Mouse (Mus musculus) adrenal gland, postnatal 10 days (tissue): ENCODE data around the gene Carmil3. TPM values are rescaled to one million over a fixed set of nuclear protein-coding genes. Genes with fewer than 3 reads are reported as not detected.

Source experiments
- DNase-seq: peaks from one replicate; pipeline ENCODE4 v3.0.0; 2021; ENCODE audit warnings: mixed read lengths
- long read RNA-seq, 2 experiments: library from polyadenylated mRNA; stranded (forward); transcript quantifications; one replicate each; pipeline ENCODE4 v2.0.0; 2021
- total RNA-seq, 2 experiments: library from RNA; stranded (reverse); gene quantifications; 2 replicates each; pipeline ENCODE4 v1.2.3; 2021

The Carmil3 gene
- total RNA-seq, result 1 to 10 TPM; 5.3 to 8.5 TPM
- long read RNA-seq, experiment 1, partial matches to known transcripts, result 1 of 2 reads
- long read RNA-seq, experiment 1, other reads (novel, unspliced or antisense), result 1 of 2 reads
- long read RNA-seq, experiment 2, partial matches to known transcripts, result 0 of 2 reads
- long read RNA-seq, experiment 2, other reads (novel, unspliced or antisense), result 2 of 2 reads

DNA sequence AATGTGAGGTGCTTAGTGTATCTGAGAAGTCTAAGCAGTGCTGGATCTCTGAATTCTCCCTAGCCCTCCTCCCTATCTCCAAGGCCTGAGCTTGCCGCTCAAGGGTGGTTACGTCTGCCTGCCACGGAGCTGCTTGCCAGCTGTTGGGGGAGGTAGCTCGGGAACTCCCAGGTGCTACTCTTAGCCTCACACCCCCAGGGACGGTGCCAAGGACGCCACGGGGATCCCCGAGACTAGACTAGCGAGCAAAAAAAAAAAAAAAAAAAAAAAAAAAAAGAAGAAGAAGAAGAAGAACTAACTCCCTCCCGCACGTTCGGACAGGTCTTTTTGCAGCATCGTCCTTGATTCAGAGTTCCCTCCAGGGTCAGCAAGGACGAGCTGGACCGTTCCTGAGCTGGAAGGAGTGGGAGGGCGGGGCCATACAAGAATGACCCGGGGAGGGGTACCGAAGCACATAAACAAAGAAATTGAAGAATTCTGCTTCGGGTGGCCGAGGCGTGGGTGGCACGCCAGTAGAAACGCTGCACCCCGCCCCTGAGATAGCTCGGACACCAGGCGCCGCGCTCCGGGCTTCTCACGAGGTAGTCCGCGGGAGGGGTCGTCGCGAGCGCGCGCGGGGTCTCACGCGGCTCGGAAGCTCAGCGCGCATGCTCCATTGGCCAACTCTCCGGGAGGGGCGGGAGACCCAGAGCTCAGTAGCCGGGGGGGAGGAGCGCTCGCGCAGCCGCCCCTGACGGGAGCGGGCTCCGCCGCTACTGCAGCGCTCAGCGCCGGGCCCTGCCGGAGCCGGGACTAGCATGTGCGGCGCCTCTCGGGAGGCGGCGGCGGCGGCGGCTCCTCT, at the start of gene Carmil3:
Gene Carmil3, plus strand, starts transcription at position 291 of the 841 bp plus-strand sequence.
- DNase-seq, result peak; percentile 78

GRCm38 (mm10) chr14:55457693-55458092, 32.8 kb upstream of the Carmil3 start:
- no peak for DNase-seq

DNA sequence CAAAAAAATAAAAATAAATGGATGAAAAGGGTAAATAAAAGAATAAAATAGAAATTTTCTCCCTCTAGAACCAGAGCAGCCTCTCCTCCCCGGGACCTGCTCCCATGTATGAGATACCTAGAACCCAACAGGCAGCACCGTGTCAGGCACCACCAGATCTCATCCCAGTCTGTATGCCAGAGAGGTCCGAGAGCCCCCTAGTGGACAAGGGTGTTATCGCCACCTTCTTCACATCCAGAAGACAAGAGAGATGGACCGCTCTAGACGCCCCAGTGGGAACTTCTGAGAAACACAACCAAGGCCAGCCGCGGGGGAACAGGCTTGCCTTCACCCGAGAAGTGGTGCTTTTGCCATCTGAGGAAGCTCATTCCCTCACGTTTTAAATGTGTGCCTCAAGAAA, 32.2 kb upstream of the Carmil3 start:
- peak; percentile 79 for DNase-seq

DNA sequence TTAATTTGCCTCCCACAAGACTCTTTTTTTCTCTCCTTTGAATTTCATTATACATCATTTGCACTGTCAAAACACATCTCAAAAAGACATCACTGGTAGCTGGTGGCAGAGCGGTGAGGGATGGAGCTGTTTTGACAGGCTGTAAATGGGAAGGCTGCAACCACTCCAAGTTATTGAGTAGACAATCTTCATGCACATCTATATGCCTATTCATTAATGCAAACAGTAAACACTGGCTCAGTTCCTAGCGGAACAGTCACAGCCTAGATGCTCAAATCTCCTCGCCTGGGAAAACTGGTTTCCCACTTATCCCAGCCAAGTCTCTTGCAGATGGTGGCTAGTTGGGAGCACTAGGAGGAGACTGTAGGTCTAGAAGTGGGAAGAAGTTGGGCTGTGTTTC, 31.7 kb upstream of the Carmil3 start:
- no peak for DNase-seq

- DNase-seq, result no peak
Observed at GRCm38 (mm10) chr14:55459796-55460195, 30.7 kb upstream of the Carmil3 start.

- no peak for DNase-seq
Observed at GRCm38 (mm10) chr14:55460297-55460696, 30.2 kb upstream of the Carmil3 start.

GRCm38 (mm10) chr14:55461757-55462156, 28.7 kb upstream of the Carmil3 start:
- no peak for DNase-seq

DNA sequence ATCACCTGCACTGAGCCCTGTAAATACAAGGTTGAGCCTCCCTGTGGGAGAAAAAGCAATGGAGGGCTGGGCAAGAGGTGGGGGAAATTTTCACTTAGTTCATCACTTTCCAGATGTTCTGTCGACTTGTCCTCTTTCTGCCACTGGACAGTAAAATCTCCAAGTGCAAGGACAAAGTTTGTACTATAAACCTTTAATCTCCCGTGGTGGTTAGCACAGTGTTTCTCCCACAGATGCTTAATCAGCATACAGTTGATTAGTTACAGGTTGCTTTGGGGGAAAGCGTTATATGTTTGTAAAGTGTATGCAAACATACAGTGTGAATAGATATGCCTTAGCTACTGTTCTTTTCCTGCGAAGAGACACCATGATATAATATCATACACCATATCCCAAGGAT, 24.0 kb upstream of the Carmil3 start:
- DNase-seq, result no peak

DNA sequence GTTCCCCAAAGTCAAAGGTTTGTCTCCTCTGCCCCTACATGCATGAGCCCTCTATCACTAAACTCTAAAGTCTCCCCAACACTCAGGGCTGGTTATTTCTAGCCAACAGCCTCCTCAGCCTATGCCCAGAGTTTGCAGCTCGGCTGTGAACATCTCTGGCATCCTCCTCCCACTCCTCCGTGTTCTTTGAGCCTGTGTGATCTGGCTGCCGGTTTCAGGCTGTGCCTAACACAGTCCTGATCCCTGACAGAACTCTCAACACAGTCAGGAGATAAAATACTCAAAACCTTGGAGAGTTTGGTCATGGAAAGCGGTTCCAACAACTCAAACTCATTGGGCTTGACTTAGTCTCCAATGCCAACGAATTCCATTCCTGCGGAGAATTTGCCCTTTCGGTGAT, 23.3 kb upstream of the Carmil3 start:
- DNase-seq, result no peak

DNA sequence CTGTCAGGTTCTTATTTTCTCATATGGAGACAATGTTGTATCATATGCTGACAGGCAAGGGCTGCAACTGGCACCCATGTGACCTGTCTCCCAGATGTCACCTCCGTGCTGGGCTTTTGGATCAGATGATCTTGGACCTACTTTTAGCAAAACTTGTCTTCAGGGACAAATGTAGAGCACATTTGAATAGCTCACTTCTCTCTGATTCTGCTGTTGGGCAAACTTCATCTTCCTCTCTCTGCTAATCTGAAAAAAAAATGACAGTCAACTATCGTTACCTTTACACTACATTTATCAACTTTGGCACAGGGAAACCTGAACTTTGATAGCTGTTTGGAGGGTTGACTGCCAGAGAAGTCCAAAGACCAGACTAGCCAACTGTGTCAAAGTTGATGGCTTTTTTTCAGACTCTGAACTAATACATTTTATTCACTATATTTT, 22.1 kb upstream of the Carmil3 start:
- peak; percentile 36 for DNase-seq

DNA sequence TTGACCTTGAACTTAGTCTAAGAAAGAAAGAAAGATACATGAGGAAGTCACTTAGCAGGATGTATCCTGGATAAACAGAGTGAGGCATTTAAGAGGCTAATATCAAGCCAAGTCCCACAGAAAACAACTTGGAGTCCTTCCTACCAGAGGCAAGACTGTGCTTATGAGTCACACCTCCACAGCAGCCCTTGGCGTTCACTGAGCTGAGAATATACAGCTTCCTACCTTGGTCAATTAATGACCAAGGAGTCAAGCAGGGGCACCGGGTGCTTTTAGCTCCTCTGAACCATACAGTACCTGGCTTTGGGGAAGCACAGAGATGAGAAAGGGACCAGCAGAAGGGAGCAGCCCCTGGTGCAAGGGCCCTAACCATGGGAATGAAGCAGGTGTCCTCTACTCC, 21.4 kb upstream of the Carmil3 start:
- peak; percentile 32 for DNase-seq

- DNase-seq, result no peak
Observed at GRCm38 (mm10) chr14:55469821-55470220, 20.6 kb upstream of the Carmil3 start.

- peak; percentile 33 for DNase-seq
Observed at GRCm38 (mm10) chr14:55470806-55471205, 19.6 kb upstream of the Carmil3 start.

DNA sequence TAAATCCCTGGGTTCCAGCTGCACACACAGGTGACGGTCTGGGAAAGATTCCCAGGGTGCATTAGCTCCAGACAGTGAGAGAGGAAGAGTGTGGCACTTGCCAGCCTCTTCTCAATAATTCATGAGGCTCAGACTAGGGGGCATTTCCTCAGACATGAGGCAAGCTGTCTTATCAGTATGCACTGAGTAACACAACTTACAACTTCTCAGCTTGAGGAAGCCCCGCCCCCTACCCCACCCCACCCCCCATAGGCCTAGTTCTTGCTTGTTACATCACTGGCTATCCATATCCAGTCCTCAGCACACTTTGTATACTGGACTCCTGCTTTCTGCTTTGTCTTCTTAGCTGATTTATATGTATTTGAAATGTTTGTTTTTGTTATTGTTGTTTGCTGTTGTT, 14.8 kb upstream of the Carmil3 start:
- DNase-seq, result no peak

- DNase-seq, result no peak
Observed at GRCm38 (mm10) chr14:55477421-55477820, 13.0 kb upstream of the Carmil3 start.

GRCm38 (mm10) chr14:55477829-55478228, 12.6 kb upstream of the Carmil3 start:
- DNase-seq, result no peak

- DNase-seq, result peak; percentile 88
Observed at GRCm38 (mm10) chr14:55478651-55479599, 11.5 kb upstream of the Carmil3 start, which contains the start of gene Dhrs4. Dhrs4 (plus strand) TSS chr14:55478758.

- DNase-seq, result no peak
Observed at GRCm38 (mm10) chr14:55479629-55480028, 10.8 kb upstream of the Carmil3 start.

GRCm38 (mm10) chr14:55484430-55485085, 5.9 kb upstream of the Carmil3 start:
- DNase-seq, result no peak

DNA sequence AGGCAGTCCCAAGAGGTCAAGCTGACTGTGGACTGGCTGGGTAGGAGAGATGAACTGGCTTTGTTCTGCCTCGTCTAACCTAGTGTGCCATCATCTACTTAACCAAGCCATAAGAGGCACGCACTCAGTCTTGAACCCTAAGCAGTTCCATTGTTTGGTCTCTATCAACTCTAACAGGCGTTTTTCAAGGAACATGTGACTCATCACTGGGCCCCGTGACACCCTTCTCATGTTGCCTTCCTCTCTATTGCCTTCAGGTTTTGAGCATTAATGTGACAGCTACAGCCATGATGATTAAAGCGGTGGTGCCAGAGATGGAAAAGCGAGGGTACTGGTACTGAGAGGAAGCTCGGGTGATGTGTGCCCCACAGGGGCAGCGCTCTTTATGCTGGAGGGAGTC, 3.6 kb upstream of the Carmil3 start:
- DNase-seq, result no peak

GRCm38 (mm10) chr14:55491291-55491833, 911 bp downstream of the Carmil3 start:
- peak; percentile 79 for DNase-seq

DNA sequence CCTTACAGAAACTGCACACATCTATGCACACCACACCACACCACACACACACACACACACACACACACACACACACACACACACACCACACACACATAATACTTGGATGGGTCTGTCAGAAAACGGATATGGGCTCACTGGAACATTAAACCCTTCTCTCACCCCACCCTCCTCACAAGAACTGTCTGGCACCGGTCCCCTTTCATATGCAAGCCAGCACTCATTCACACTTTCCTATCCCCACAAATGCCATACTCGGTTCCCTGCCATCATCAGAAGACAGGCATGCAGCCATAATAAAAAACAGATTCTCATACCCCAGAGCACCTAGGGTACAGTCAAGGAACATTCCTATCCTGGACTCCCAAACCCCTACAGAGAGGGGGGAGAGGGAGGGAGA, 1.7 kb downstream of the Carmil3 start:
- DNase-seq, result no peak
